Mouse (Mus musculus) heart, postnatal 25 days (tissue): ENCODE data around the gene Akr1c14. TPM values are rescaled to one million over a fixed set of nuclear protein-coding genes. Genes with fewer than 3 reads are reported as not detected.
"Not testable (repeated sequence)": the region's sequence is repeated elsewhere in the genome, so short reads cannot be mapped to it uniquely, and the experiment has no call there.

Source experiments
- DNase-seq: peaks from one replicate; pipeline ENCODE4 v3.0.0; 2022; ENCODE audit warnings: low spot score
- intact Hi-C: fragments of 180-260 bp; cut with DNase I; formaldehyde crosslinking; loops from one replicate; pipeline ENCODE4 v1.15.1; 2025
- total RNA-seq, 2 experiments: library from RNA; stranded (reverse); gene quantifications; 2 replicates each; pipeline ENCODE4 v1.2.3; 2021

Gene Akr1c14
- total RNA-seq, 2 experiments from 2014 or later = 6.5 to 8.6 TPM

DNA sequence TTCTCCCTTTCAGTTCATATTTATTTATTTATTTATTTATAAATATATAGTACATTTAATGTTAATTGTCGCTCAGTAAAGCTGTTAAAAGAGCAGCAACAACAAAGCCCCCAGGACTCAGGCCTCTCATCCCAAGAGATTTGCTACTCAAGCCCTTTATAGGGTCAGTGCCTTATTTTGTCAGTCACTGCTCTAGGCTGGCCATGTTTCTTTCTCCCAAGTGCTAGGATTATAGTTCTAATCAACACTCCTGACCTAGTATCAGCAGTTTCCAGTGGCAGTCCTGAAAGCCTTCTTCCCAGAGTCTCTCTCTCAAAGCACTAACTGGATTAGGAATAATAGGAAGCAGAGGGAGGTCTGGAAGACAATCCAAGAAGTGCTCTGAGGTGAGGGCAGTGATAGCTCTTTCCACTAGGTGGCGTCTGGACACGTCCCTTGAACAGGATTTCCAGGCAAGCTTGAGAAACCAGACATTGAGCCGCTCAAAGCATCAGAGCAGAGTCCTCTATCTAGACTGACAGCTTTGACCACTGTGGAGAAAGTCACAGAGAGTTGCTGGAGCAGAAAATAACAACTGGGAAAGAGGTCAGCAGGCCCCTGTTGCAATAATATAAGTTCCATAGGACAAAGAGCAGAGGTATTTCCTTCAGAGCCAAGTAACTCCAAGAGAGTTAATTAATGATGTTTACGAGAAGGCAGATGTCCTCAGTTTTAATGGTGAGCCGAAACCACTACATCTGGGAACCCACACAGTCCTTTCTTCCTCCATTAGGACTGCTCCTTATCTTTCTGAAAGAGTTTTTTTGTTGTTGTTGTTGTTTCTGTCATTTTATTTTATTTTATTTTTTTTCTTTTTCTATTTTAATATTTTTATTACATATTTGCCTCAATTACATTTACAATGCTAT, 61.7 kb downstream of the Akr1c14 start:
- intact Hi-C loops = loop anchor here (1.0 to 5.0 kb wide), 2 partner anchors 97 to 172 kb away; no protein-coding TSS in a partner anchor
- DNase-seq = no peak

DNA sequence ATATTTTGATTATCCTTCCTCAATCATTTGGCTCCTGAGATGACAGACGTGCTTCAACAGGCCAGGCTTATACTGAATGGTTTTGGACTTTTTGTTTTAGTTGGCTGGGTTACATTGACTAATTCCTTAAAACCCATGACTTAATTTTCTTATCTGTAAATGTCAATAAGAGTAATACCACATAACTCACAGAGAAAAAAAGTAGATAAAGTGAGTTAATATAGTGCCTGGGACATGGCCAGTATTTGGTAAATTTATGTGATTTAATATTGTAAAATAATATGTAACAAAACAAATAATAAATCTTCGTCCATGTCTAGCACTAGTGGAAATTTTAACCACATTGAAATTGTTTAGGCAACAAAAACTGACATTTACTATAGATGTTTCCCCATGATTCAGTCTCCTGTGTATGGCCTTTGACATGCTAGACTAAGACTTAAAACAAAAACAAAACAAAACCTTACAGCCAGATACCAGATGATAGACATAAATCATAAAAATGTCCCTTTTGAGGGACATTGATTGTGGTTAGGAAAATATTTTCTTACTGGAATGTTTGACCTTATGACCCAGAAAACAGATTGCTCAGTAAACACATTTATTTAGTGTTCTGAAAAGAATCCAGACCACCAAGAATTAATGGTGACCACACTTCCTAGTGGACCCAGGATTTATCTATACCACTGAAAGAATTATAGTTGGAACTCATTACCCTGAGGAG, 70.5 kb downstream of the Akr1c14 start:
- intact Hi-C loops = no loop called here
- no peak for DNase-seq

DNA sequence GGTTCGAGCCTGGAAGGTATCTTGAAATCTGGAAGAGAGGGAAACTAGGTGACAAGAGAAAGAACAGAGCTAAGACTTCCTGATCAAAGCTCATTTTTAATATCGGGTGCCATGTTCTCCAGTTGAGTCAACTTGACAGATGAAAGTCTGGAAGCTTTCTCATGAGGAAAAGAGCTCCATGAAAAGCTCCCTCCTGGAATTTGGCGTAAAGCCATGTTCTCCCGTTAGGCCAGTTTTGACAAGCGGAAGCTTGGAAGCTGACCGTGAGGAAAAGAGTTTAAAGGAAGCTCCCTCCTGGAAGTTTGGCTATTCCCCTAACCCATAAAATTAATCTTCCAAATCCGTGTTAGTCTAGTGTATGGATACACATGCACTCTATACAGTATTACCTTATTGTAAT, 74.3 kb downstream of the Akr1c14 start:
- intact Hi-C loops = no loop called here
- DNase-seq = no peak

DNA sequence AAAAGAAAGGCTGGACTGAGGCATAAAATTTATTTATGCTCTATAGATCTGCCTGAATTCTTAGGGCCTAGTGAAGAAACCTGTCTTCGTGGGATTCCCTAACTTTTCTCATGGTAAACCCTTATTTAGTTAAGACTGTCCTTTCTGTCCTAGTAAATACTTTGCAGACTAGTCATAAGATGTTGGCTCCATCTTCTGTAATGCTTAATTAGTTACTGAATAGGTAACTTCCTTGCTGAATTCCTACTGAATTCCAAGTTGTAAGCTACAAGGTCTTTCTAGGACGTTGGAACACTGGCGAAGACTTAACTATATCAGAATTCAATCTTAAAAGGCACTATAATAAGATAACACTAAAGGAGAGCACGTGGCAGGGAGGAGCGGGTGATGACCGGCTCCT, 75.7 kb downstream of the Akr1c14 start:
- intact Hi-C loops, DNase-seq: not testable (repeated sequence)

DNA sequence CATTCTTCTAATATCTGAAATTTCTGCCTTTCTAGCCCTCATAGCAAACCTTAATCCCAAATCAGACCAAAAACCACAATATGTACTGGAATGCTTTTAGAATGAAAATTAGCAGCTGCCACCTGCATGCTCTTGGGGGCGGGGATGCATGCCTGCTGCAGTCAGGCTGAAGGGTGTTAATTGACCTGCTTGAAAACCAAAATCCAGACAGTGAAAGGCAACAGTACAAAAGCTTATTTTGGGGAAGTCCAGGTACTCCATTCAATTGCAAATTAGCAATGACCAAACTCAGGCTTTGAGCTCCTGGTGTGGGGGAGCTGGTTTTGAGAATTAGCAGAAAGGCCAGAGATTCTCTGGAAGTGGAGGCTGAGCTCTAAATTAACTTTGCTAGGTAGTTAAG, 77.0 kb downstream of the Akr1c14 start:
- intact Hi-C loops, DNase-seq: not testable (repeated sequence)

DNA sequence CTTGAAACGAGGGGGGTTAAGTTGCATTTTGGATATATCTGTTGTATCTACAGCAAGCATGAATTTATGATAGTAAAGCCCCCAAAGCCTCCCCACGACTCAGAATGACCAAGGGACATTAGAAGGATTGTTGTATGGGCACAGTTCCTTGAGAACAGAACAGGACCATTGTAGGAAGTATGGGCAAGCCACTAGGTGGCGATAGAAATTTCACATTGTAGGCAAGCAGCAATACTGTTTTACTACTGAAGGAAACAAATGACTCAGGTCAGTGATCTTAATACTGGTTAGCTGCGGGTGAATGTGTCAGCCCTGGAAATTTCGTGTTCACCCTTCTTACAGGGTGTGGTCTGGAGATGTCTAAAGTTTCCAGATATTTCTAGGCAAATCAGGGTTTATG, 80.3 kb downstream of the Akr1c14 start:
- intact Hi-C loops = loop anchor here (1.0 kb wide), 1 partner anchor 152 kb away; no protein-coding TSS in a partner anchor
- no peak for DNase-seq

DNA sequence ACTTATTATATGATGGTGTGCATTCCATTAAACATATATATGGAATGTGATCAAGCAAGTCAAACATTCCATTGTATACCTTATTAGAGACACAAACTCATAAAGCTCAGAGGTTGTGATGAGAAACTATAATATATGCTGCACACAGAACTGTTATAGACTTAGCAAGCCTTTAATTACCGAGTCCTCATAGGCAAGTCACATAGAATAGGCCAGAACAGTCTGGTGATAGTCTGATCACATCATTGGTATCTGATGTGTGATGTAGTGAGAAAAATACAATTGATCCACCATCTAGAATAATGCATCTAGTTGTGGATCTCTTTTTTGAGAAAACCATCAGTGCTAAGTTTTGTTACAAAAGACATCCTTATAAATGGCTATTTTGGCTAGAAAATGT, 82.5 kb downstream of the Akr1c14 start:
- intact Hi-C loops = loop anchor here (10.0 kb wide), 1 partner anchor 483 kb away; no protein-coding TSS in a partner anchor
- DNase-seq = no peak

DNA sequence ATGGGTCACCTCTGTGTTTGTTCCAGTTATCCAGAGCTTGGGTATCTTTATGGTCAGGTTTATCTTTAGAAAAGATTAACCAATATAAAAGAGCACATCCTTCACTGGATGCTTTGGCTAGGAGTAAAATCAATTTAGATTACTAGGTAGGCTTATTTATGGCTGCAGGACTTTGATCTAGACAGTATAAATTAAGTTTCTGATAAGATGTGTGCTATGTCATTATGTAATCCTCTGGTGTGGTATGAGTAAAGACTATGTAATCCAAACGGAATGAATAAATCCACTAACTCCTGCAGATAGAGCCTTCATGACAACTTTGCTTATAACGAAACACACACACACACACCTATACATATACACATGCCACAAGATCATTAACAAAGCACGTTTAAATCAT, 82.9 kb downstream of the Akr1c14 start:
- intact Hi-C loops = loop anchor here (10.0 kb wide), 1 partner anchor 483 kb away; no protein-coding TSS in a partner anchor
- DNase-seq = no peak

DNA sequence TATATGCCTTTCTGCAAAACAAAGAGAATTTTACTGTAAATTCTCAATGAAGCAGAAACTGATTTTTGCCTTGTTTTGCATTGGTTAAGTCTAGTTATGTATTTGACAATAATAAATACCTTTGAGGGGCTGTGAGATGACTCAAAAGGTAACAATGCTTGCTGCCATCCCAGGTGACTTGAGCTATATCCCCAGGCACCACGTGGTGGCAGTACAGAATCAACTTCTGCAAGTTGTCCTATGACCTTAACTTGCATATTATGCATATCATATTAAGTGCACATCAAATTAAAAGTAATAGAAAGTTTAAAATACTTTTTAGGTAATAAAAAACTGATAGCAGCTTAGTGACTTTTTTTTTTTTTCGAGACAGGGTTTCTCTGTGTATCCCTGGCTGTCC, 84.3 kb downstream of the Akr1c14 start:
- intact Hi-C loops = loop anchor here (10.0 kb wide), 1 partner anchor 482 kb away; no protein-coding TSS in a partner anchor
- DNase-seq = no peak

Other genes starting within 250 kb of the Akr1c14 start
- gene Calml3, start 244.7 kb upstream of the Akr1c14 start, total RNA-seq = not detected
- gene Calm4, start 211.3 kb upstream of the Akr1c14 start, total RNA-seq = not detected
- not detected for gene Calm5, start 194.8 kb upstream of the Akr1c14 start, total RNA-seq
- gene Net1, start 130.8 kb upstream of the Akr1c14 start, total RNA-seq = 10 to 100 TPM; 19.8 to 20.0 TPM
- gene Tubal3, start 130.7 kb upstream of the Akr1c14 start, total RNA-seq = not detected
- gene Ucn3, start 103.7 kb upstream of the Akr1c14 start, total RNA-seq = not detected
- gene Akr1c18, start 101.6 kb downstream of the Akr1c14 start, total RNA-seq = not detected
- gene Akr1c13, start 142.1 kb downstream of the Akr1c14 start, total RNA-seq = 1 to 10 TPM in 1 of 2 experiments, under 1 TPM in 1; 0.86 to 1.1 TPM
- gene Akr1c19, start 179.7 kb downstream of the Akr1c14 start, total RNA-seq = 1 to 10 TPM; 1.5 to 1.7 TPM
- not detected for gene Akr1c12, start 230.4 kb downstream of the Akr1c14 start, total RNA-seq